Mouse (Mus musculus) CH12.LX (cell line): Measurements from ENCODE around the gene Hsp90ab1. TPM values are rescaled to one million over a fixed set of nuclear protein-coding genes. Genes with fewer than 3 reads are reported as not detected.

Source experiments
- DNase-seq: peaks from one replicate; pipeline ENCODE4 v3.0.0-alpha.2; 2013; ENCODE audit errors: extremely low read depth
- H3K27ac ChIP-seq: 2 replicates; pipeline ENCODE4 v1.5.1; 2012; ENCODE audit warnings: low read depth, mild to moderate bottlenecking, control low read depth, moderate library complexity; ENCODE audit not compliant: insufficient read depth
- H3K27me3 ChIP-seq: replicated peaks from 2 replicates; pipeline ENCODE3; 2012; ENCODE audit warnings: inconsistent platforms
- H3K36me3 ChIP-seq, 2 experiments: replicated peaks in 1 of 2; 2 replicates each; pipeline versions ENCODE3 to v1.6.1; 2012; ENCODE audit warnings: inconsistent platforms in 1 of 2, low read length in 1 of 2, mild to moderate bottlenecking in 1 of 2, mixed read lengths in 1 of 2, moderate library complexity in 1 of 2; ENCODE audit not compliant: control insufficient read depth in 1 of 2, insufficient read depth in 1 of 2
- H3K4me1 ChIP-seq, 2 experiments: 2 replicates each; pipeline ENCODE4 v1.6.1; 2012; ENCODE audit warnings: inconsistent platforms in 1 of 2, moderate library complexity in 1 of 2; ENCODE audit not compliant: insufficient read depth in 2 of 2, control insufficient read depth in 1 of 2
- H3K4me2 ChIP-seq: 2 replicates; pipeline ENCODE4 v1.6.1; 2012; ENCODE audit warnings: low read depth, mild to moderate bottlenecking, control low read depth; ENCODE audit not compliant: poor library complexity, insufficient read depth, severe bottlenecking
- H3K4me3 ChIP-seq, 3 experiments: fragments of 150-350 bp in 1 of 3; sonication (generic) in 1 of 3; replicated peaks in 1 of 3; 2 replicates each; pipeline versions ENCODE3 to v1.5.1; 2011 to 2012; ENCODE audit warnings: low read depth in 2 of 3, low read length in 2 of 3, mild to moderate bottlenecking in 2 of 3, moderate library complexity in 2 of 3, control low read depth in 1 of 3, improper control_type of control experiment in 1 of 3, inconsistent platforms in 1 of 3, mixed read lengths in 1 of 3; ENCODE audit not compliant: poor library complexity in 1 of 3
- H3K79me2 ChIP-seq: replicated peaks from 2 replicates; pipeline ENCODE4 v1.6.1; 2012; ENCODE audit warnings: mild to moderate bottlenecking, moderate library complexity; ENCODE audit not compliant: control insufficient read depth, poor library complexity, insufficient read depth, severe bottlenecking; ENCODE audit errors: extremely low read depth
- H3K9ac ChIP-seq: 2 replicates; pipeline ENCODE4 v1.6.1; 2012; ENCODE audit warnings: low read depth, mild to moderate bottlenecking, control low read depth, moderate library complexity; ENCODE audit not compliant: insufficient read depth
- H3K9me3 ChIP-seq: replicated peaks from 2 replicates; pipeline ENCODE3; 2012; ENCODE audit warnings: low read length, inconsistent platforms, mixed read lengths
- CHD1 ChIP-seq: IDR thresholded peaks from 2 replicates; pipeline ENCODE4 v1.6.1; 2012; ENCODE audit warnings: low read depth, low read length, improper control_type of control experiment, inconsistent platforms
- CHD2 ChIP-seq: IDR thresholded peaks from 2 replicates; pipeline ENCODE4 v1.6.1; 2011; ENCODE audit warnings: low read length, improper control_type of control experiment
- E2F4 ChIP-seq: IDR thresholded peaks from 2 replicates; pipeline ENCODE4 v1.6.1; 2011; ENCODE audit warnings: low read depth, low read length, improper control_type of control experiment; ENCODE audit not compliant: insufficient replicate concordance
- ELF1 ChIP-seq: IDR thresholded peaks from 2 replicates; pipeline ENCODE4 v1.6.1; 2014; ENCODE audit warnings: low read depth, mild to moderate bottlenecking, inconsistent platforms, low read length, improper control_type of control experiment
- EP300 ChIP-seq: IDR thresholded peaks from 2 replicates; pipeline ENCODE4 v1.6.1; 2011; ENCODE audit warnings: low read length, improper control_type of control experiment
- ETS1 ChIP-seq: conservative IDR thresholded peaks from 2 replicates; pipeline ENCODE4 v1.6.1; 2012; ENCODE audit warnings: low read depth, mild to moderate bottlenecking, inconsistent platforms, low read length, improper control_type of control experiment, moderate library complexity
- IRF4 ChIP-seq: IDR thresholded peaks from 2 replicates; pipeline ENCODE4 v1.6.1; 2014; ENCODE audit warnings: low read depth, mild to moderate bottlenecking, inconsistent platforms, low read length, improper control_type of control experiment
- JUN ChIP-seq: IDR thresholded peaks from 2 replicates; pipeline ENCODE4 v1.6.1; 2011; ENCODE audit warnings: low read depth, mild to moderate bottlenecking, low read length, improper control_type of control experiment, moderate library complexity; ENCODE audit not compliant: insufficient read depth
- JUND ChIP-seq: conservative IDR thresholded peaks from 2 replicates; pipeline ENCODE4 v1.6.1; 2011; ENCODE audit warnings: low read depth, low read length, improper control_type of control experiment
- KAT2A ChIP-seq: IDR thresholded peaks from 2 replicates; pipeline ENCODE4 v1.6.1; 2012; ENCODE audit warnings: low read length, improper control_type of control experiment, inconsistent platforms; ENCODE audit not compliant: insufficient replicate concordance
- MAFK ChIP-seq: IDR thresholded peaks from 2 replicates; pipeline ENCODE4 v1.6.1; 2011; ENCODE audit warnings: low read length, improper control_type of control experiment; ENCODE audit not compliant: insufficient replicate concordance
- MAX ChIP-seq: IDR thresholded peaks from 2 replicates; pipeline ENCODE4 v1.6.1; 2011; ENCODE audit warnings: low read length, improper control_type of control experiment
- MYC ChIP-seq: IDR thresholded peaks from 2 replicates; pipeline ENCODE4 v1.6.1; 2011; ENCODE audit warnings: low read depth, mild to moderate bottlenecking, improper control_type of control experiment, low read length
- NELFE ChIP-seq: IDR thresholded peaks from 2 replicates; pipeline ENCODE4 v1.6.1; 2011; ENCODE audit warnings: low read depth, low read length, improper control_type of control experiment
- POLR2A ChIP-seq: IDR thresholded peaks from 2 replicates; pipeline ENCODE4 v1.6.1; 2011; ENCODE audit warnings: low read depth, mild to moderate bottlenecking, improper control_type of control experiment, low read length
- POLR2AphosphoS2 ChIP-seq: IDR thresholded peaks from 2 replicates; pipeline ENCODE4 v1.6.1; 2011; ENCODE audit warnings: low read depth, low read length, improper control_type of control experiment
- SMC3 ChIP-seq: IDR thresholded peaks from 2 replicates; pipeline ENCODE4 v1.6.1; 2011; ENCODE audit warnings: low read depth, low read length, improper control_type of control experiment
- TCF12 ChIP-seq: IDR thresholded peaks from 2 replicates; pipeline ENCODE4 v1.6.1; 2014; ENCODE audit warnings: low read depth, mild to moderate bottlenecking, inconsistent platforms, low read length, improper control_type of control experiment
- USF2 ChIP-seq: conservative IDR thresholded peaks from 2 replicates; pipeline ENCODE4 v1.6.1; 2011; ENCODE audit warnings: low read depth, low read length, improper control_type of control experiment
- ZC3H11A ChIP-seq: IDR thresholded peaks from 2 replicates; pipeline ENCODE4 v1.6.1; 2012; ENCODE audit warnings: low read depth, mild to moderate bottlenecking, inconsistent platforms, low read length, improper control_type of control experiment
- ZKSCAN1 ChIP-seq: IDR thresholded peaks from 2 replicates; pipeline ENCODE4 v1.6.1; 2012; ENCODE audit warnings: low read depth, inconsistent platforms, low read length, improper control_type of control experiment, borderline replicate concordance
- dilution Hi-C: fragments of 300-500 bp; cut with MboI; formaldehyde crosslinking; loops from 2 replicates; pipeline ENCODE4 v1.14.3; 2020; ENCODE audit warnings: low sequenced_read_pairs; ENCODE audit not compliant: extremely low pct_unique_long_range_greater_than_20kb, extremely low pct_ligation_motif_present
- in situ Hi-C: fragments of 300-500 bp; cut with MboI; formaldehyde crosslinking; loops from 3 replicates; pipeline ENCODE4 v1.14.3; 2019; ENCODE audit warnings: low sequenced_read_pairs, low pct_ligation_motif_present, low pct_unique_long_range_greater_than_20kb, mixed read lengths
- polyA plus RNA-seq: library from polyadenylated mRNA; unstranded; fragments of >175 nt; gene quantifications from 2 replicates; pipeline ENCODE4 v1.2.1, GENCODE M21; 2012; ENCODE audit warnings: low read depth; ENCODE audit not compliant: insufficient read length
- total RNA-seq, 2 experiments: library from RNA; depleted of rRNA; stranded (reverse); fragments of 300-350 nt in 1 of 2; fragments of >200 nt in 1 of 2; gene quantifications; 2 replicates each; pipeline ENCODE4 v1.2.3; 2012 to 2014

The Hsp90ab1 gene
- total and polyA plus RNA-seq, 3 experiments = 790 to 4,858 (median 1,180) TPM

DNA sequence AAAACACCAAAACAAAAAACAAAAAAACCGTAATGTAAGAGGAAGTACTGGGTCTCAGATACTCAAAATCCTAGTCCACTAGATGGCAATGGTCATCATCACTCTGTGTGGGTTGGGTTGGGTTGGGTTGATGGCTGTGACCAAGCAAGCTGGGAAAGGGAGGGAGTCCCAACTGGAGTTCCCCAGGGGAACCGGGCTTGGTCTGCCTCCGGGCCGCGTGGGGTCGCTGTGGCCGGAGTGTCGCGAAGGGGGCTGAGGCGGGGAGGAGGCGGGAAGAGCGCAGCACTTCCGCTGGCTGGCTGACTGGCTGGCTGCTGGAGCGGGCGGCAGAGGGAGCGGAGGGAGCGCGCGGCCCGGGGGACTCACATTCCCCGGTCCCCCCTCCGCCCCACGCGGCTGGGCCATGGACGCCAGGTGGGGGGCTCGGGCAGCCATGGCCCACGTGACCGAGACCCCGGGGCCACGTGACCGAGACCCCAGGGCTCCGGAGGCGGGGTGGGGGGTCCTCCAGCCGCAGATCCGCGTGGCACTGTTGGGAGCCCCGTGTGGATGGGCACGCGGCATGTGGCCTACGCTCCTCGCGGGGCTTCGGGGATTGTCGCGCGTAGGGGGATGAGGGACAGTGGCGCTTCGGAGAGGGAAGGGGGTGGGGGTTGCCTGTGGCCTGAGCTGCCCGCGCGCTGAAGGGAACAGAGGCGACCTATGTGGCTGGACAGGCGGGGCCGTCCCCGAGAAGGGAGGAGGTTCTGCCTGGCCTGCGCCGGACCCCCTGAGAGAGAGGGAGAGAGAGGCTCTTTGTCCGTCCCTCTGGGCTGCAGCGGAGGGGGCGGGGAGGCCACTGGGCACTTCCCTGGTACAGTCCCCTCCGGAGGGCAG is 9.2 kb downstream of the Hsp90ab1 start, which contains the start of gene Slc35b2 (continued):
- TF ChIP-seq MAFK (0 out of 2 replicates have a peak, but pooled peaks have one; percentile 31), MAX (peak; percentile 76), ZKSCAN1 (no peak), JUND (no peak), SMC3 (peak; percentile 49), MYC (peak; percentile 31; the same call in 1 of the 2 replicates)

DNA sequence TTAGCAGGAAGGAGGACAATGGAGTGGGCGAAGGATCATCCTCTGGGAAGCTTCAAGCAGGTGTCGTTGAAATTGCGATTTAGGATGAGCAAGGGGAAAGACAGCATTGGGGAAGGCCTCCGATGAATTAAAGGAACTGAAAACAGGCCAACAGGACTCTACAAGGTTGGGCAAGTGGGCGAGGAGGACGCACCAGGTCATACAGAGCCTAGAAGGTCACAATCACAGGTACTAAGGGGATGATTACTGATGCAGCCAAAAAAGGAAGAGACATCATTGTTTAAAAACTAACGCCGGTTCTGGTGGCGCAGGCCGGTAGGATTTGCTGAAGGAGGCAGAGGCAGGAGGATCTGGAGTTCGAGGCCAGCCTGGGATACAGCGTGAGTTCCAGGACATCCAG is 9.9 kb downstream of the Hsp90ab1 start:
- Histone ChIP-seq H3K27ac (peak overlapping the region; percentile 98), H3K4me1 (peaks cover 34 to 60% of the 10 kb centered on the region in 2 experiments), H3K27me3 (no peaks in the 10 kb centered on the region), H3K79me2 (peaks cover 34% of the 10 kb centered on the region), H3K4me2 (peak overlapping the region; percentile 17; the same call in 1 of the 2 replicates), H3K9me3 (no peaks in the 10 kb centered on the region), H3K4me3 (peak overlapping the region in 1 of 3 experiments; percentile 14), H3K36me3 (peaks cover 57 to 73% of the 10 kb centered on the region in 2 experiments), H3K9ac (peak overlapping the region; percentile 39; the same call in 1 of the 2 replicates)
- TF ChIP-seq KAT2A = no peak
- no peak for TF ChIP-seq CHD1
- no peak for TF ChIP-seq ZC3H11A
- TF ChIP-seq EP300 = peak; percentile 36
- TF ChIP-seq ELF1 = 0 out of 2 replicates have a peak, but pooled peaks have one; percentile 11
- no peak for TF ChIP-seq JUND
- TF ChIP-seq IRF4 = peak; percentile 76; the same call in 1 of the 2 replicates
- no peak for TF ChIP-seq POLR2A
- 0 out of 2 replicates have a peak, but pooled peaks have one; percentile 3 for TF ChIP-seq USF2
- TF ChIP-seq TCF12 = 0 out of 2 replicates have a peak, but pooled peaks have one; percentile 4
- TF ChIP-seq POLR2AphosphoS2 = peak; percentile 37; the same call in 1 of the 2 replicates
- TF ChIP-seq CHD2 = peak; percentile 36; the same call in 1 of the 2 replicates
- no peak for TF ChIP-seq JUN
- no peak; the same call in 1 of the 2 replicates for TF ChIP-seq NELFE
- TF ChIP-seq MAX = no peak
- no peak for TF ChIP-seq E2F4
- TF ChIP-seq ETS1 = peak; percentile 37
- in situ Hi-C loops (no loop called here), dilution Hi-C loops (no loop called here)
- no peak for DNase-seq
